Mouse (Mus musculus) embryo, embryonic 9.5 days (tissue): ENCODE data around the gene Recql5.

Source experiments
- DNase-seq: peaks from one replicate; pipeline ENCODE4 v3.0.0-alpha.2; 2017; ENCODE audit errors: extremely low spot score

Gene Recql5

GRCm38 (mm10) chr11:115933108-115933746, at the start of gene Recql5, which contains the start of gene Sap30bp:
Gene Recql5 (minus strand): TSS chr11:115933477.
Gene Sap30bp (plus strand): TSS chr11:115933282.
- peak; percentile 98 for DNase-seq

- no peak for DNase-seq
Measured at GRCm38 (mm10) chr11:115982472-115982871, 49.2 kb upstream of the Recql5 start.

GRCm38 (mm10) chr11:115975544-115975943, 42.3 kb upstream of the Recql5 start:
- DNase-seq = no peak

GRCm38 (mm10) chr11:115975083-115975420, 41.8 kb upstream of the Recql5 start:
- no peak for DNase-seq

GRCm38 (mm10) chr11:115974309-115975082, 41.2 kb upstream of the Recql5 start, which contains the start of gene Itgb4:
Gene Itgb4 (plus strand): TSS chr11:115974709.
- no peak for DNase-seq

- DNase-seq = no peak
Measured at GRCm38 (mm10) chr11:115971016-115971415, 37.7 kb upstream of the Recql5 start.

GRCm38 (mm10) chr11:115970006-115970673, 36.9 kb upstream of the Recql5 start:
- no peak for DNase-seq

- no peak for DNase-seq
Measured at GRCm38 (mm10) chr11:115968731-115969405, 35.6 kb upstream of the Recql5 start.

- no peak for DNase-seq
Measured at GRCm38 (mm10) chr11:115964977-115965604, 31.8 kb upstream of the Recql5 start.

GRCm38 (mm10) chr11:115962651-115963412, 29.6 kb upstream of the Recql5 start:
- DNase-seq = no peak

GRCm38 (mm10) chr11:115959018-115959417, 25.7 kb upstream of the Recql5 start:
- DNase-seq = no peak

- DNase-seq = no peak
Measured at GRCm38 (mm10) chr11:115957971-115958370, 24.7 kb upstream of the Recql5 start.

GRCm38 (mm10) chr11:115956453-115956852, 23.2 kb upstream of the Recql5 start:
- peak; percentile 54 for DNase-seq

- no peak for DNase-seq
Measured at GRCm38 (mm10) chr11:115955195-115955858, 22.1 kb upstream of the Recql5 start.

GRCm38 (mm10) chr11:115954712-115955111, 21.4 kb upstream of the Recql5 start:
- no peak for DNase-seq

GRCm38 (mm10) chr11:115950719-115951118, 17.4 kb upstream of the Recql5 start:
- no peak for DNase-seq

GRCm38 (mm10) chr11:115948316-115948715, 15.0 kb upstream of the Recql5 start:
- DNase-seq = no peak

- DNase-seq = no peak
Measured at GRCm38 (mm10) chr11:115946221-115946828, 13.0 kb upstream of the Recql5 start.

- DNase-seq = no peak
Measured at GRCm38 (mm10) chr11:115945247-115945646, 12.0 kb upstream of the Recql5 start.

GRCm38 (mm10) chr11:115941980-115942379, 8.7 kb upstream of the Recql5 start:
- DNase-seq = no peak
